Mouse (Mus musculus) heart, adult 2 months (tissue): ENCODE measurements around the gene Vps33b.

Experiments
- CTCF ChIP-seq: fragments of 200-600 bp; IDR thresholded peaks from 2 replicates; pipeline ENCODE4 v1.8.1; 2022; ENCODE audit warnings: antibody characterized with exemption, mild to moderate bottlenecking, moderate library complexity
- EP300 ChIP-seq: fragments of 200-500 bp; IDR thresholded peaks from 2 replicates; pipeline ENCODE4 v1.6.1; 2011; ENCODE audit warnings: low read depth, low read length, control low read depth; ENCODE audit not compliant: insufficient read depth
- POLR2A ChIP-seq: fragments of 200-500 bp; IDR thresholded peaks from 2 replicates; pipeline ENCODE4 v1.6.1; 2011; ENCODE audit warnings: mild to moderate bottlenecking, low read depth, low read length, control low read depth; ENCODE audit not compliant: insufficient read depth

- peak; percentile 16; the same call in 1 of the 2 replicates for TF ChIP-seq CTCF
- peak; percentile 91 for TF ChIP-seq POLR2A
- TF ChIP-seq EP300 = peak; percentile 76; the same call in 1 of the 2 replicates
Measured at GRCm38 (mm10) chr7:80260625-80261371, 8.7 kb upstream of the Vps33b start, which contains the start of gene Ngrn.
